Mouse (Mus musculus) retina, adult 2 months (tissue): Measurements from ENCODE around the gene Ube2g1.
"Not testable (repeated sequence)": the region's sequence is repeated elsewhere in the genome, so short reads cannot be mapped to it uniquely, and the experiment has no call there.

Experiments used
- DNase-seq: peaks from one replicate; pipeline ENCODE4 v3.0.0-alpha.2; 2012; ENCODE audit warnings: low read depth, low spot score

Ube2g1 gene

DNA sequence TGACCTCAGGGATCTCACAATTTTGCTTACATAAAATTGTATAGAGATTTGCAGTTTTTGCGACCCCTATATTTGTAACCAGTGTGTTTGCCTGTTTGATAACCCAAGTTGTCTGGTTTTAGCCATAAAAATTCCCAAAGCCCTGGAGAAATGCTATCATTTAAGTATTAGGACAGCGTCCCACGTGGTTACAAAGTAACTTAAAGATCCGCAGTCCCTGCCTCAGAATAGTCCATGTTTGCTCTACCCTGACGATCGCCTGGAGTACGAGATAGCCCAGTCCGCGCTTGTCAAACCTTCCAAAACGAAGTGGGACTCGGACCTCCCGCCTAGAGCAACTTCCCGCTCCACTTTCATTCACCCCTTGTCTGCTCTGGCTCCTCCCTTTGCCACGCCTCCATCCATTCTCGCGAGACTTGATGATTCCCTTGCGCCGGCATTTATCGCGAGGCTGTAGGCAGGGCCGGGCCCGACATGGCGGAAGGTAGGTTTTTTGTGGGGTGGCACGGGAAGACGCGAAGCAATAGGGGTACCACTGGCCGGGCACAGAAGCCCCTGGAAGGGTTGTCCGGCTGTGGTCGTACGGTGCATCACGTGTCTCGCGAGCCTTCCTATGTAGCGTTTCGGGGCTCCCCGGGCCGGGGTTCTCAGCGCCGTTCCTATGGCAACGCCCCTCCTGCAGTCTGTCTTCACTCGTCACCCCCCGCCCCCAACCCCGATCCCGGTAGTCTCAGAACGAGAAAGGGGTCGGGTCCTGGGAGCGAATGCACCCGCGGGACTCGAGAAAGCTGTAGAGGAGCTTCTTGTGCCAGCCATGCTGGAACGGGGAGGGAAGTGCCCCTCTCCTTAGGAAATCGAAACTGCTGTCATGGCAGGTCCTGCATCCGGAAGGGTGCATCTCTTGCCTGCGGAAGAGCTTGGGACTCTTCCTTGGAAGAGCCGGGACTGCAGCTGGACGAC, 82.7 kb downstream of the Ube2g1 start, which contains the start of gene Ankfy1:
TSS of gene Ankfy1 (plus strand) at position 456 of the 960 bp plus-strand sequence.
- peak; percentile 89 for DNase-seq

DNA sequence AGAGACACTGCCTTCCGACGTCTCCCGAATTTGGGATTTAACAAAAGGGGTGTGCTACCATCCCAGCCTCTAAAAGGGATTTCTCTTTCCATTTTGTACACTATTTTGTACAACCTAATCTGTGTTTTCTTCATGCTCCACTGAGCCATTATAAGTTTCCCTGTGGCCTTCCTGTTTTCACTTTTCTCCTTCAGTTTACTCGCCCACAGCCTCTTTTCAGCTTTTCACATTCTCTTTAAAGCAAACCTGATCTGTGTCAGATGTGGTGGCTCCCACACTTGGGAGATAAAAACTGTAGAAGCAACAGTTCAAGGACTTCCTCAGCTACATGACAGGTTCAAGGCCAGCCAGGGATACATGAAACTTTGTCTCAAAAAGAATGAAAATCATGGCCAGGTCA, 85.3 kb downstream of the Ube2g1 start:
- no peak for DNase-seq

DNA sequence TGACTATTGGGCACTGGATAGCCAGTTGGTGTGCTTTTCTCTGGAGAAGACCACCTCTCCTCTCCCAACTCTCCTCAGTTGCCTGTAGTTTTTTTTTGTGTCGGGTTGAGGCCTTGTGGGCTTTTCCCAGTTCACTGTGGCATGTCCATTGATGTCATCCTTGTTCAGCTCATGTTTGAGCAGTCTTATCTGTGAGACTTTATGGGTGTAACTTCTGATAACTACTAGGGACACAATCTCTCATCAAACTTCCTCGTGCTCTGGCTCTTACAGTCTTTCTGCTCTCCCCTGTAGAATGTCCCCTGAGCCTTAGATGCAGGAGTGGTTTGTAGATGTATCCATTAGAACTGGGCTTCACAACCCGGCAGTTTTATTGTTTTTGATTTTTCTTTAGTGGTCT, 87.9 kb downstream of the Ube2g1 start:
- no peak for DNase-seq

DNA sequence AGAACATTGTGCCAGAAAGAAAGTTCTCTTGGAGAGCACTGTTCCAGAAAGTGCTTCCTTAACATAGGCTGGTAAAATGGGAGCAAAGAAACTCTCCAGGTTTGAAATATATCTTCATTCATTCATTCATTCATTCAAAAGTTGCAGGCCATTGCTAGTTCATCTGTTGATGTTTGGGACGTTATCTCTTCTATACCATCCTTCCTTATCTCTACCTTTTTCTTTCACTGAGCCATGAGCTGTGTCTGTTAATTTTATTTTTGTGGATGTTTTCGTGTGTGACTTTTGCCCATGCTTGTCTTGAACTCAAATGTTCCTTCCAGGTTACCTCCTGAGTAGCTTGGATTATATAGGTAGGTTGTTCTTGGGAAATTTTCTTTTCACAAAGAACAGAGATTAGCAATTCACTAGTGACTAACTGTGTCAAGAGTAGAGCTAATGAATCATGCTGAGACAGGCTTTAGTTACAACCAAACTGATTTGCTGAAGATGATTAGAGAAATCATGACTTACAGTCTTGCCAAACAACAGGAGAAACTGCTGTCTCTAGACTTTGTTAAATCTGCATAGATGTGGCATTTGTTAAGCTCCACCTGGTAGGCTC, 89.4 kb downstream of the Ube2g1 start:
- no peak for DNase-seq

DNA sequence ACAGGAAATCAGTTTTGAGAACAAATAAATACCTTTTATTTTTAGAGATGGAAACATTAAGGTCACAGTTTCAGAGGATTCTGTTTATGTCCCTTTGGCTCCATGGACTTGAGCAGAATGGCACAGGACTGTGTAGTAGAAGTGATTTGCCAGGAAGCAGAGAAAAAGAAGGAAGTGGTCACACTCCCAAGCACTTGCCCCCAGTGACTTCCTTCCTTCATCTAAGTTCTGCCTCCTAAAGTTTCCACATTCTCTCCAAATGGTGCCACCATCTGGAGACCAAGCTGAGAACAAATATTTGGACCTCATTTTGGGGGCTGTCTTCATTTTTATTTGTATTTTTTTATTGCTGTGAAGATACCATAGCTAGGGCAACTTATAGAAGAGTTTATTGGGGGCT, 90.2 kb downstream of the Ube2g1 start:
- DNase-seq = no peak

DNA sequence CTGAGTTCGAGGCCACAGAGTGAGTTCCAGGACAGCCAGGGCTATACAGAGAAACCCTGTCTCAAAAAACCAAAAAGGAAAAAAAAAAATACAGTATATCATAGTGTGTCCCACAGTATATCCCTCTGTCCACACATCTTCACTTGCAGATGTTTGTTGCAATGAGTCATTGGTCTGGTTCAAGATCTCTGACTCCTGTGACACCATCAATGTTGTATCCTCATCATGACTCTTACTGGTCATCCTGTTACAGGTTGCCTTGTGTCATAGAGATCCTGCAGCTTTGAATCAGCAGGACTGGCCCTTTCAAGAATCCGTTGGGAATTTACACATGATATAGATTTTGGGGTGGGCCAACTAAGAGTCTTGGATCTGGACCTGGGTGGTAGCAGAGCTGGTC, 98.0 kb downstream of the Ube2g1 start:
- not testable (repeated sequence) for DNase-seq

DNA sequence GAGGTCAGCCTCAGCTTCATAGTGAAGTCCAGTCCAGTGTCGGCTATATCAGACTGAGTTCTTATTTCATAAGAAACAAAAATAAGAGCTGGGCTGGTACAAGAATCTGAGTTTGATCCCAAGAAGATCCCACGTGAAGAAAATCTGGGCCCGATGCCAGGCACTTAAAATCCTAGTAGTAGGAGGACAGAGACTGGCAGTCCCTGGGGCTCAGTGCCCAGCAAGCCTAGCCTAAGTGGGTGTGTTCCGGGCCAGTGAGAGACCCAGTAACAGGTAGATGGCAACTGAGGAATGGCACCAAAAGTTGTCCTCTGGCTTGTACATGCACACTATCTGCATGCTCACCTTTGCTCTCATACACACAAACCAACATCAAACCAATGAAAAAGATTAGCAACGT, 105.6 kb downstream of the Ube2g1 start:
- DNase-seq = no peak

DNA sequence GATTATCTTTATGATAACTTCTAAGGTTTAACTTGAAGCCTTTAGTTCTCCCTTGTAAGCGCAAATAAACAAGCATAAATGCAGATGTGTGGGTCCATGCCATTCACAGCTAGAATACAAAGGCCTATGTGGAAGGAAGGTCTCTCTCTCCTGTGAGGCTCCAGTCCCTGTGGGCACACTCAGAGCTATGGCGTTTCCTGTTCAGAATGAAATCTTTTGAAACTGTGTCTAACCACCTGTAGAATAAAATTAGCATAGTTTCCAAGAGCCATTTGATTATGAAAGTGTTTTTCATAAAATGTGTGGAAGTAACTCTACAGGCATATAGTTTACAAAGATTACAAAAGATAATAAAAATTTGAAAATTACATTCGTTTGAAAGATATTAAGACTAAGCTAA, 111.1 kb downstream of the Ube2g1 start:
- no peak for DNase-seq

DNA sequence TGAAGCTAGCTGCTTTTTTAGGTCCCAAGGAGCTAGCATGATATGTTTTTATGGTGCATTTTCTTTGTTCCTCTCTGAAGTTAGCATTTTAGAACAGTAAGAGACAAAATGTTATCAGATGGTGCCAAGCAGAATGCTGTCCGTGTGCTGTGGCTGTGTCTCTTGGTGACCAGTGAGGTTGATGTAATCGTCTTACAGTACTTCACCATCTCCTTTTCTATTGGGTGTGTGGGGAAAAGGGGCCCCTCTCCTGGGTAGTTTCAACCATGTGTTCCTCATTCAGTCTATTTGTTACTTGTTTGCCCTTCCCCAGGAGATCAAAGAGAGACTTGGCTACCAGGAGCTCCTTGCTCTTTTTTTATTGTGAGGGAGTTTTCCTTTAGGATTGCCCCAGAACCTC, 116.1 kb downstream of the Ube2g1 start:
- DNase-seq = no peak

DNA sequence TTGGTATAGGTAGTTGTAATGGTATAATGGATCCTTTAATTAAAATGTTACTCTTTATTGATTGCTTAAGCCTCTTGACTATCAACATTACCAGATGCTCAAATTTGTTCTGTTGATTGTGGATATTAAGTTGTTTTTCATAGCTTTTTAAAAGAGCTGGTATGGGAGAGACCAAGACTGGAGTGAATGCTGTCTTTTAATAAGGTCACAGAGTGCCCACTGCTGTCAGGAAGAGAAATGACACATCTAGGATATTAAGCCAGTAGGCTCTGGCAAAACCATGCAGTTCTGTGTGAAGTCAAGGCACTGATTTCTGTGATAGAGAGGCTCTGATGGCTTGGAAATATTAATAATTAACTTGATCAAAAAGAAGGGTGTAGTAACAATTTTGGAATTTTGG, 116.8 kb downstream of the Ube2g1 start:
- DNase-seq = peak; percentile 8

DNA sequence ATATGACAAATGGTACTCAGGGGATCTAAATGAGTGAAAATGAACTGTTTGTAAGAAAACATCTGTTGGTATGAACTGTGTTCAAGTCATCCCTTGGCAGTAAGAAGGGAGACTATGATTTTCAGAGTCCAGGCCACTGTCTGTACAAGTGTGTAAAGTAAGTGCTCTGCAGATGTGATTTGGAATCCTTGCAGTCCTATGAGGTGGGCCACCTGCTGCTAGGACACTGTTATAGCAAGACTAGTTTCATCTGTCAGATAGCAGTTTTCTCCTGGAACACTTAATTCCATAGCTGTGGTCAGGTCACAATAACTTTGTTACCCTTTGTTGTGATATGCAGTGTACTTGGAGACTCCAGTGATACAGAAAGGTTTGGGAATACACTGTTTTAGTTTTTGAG, 118.9 kb downstream of the Ube2g1 start:
- no peak for DNase-seq

DNA sequence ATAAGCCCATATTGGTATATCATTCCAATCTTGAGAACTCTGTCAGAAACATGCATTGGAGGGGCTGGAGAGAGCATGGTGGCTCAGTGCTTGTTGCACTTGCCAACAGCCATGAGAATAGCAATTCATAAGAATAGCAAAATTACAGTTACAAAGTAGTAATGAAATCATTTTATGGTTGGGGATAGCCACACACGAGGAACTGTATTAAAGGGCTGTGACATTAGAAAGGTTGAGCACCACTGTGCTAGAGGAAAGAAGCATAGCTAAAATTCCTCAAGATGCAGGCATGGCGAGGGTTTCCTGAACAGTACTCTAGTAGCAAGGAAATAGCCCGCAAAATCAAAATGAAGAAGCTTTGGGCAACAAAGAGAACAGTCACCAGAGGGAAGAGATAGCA, 126.7 kb downstream of the Ube2g1 start:
- no peak for DNase-seq

DNA sequence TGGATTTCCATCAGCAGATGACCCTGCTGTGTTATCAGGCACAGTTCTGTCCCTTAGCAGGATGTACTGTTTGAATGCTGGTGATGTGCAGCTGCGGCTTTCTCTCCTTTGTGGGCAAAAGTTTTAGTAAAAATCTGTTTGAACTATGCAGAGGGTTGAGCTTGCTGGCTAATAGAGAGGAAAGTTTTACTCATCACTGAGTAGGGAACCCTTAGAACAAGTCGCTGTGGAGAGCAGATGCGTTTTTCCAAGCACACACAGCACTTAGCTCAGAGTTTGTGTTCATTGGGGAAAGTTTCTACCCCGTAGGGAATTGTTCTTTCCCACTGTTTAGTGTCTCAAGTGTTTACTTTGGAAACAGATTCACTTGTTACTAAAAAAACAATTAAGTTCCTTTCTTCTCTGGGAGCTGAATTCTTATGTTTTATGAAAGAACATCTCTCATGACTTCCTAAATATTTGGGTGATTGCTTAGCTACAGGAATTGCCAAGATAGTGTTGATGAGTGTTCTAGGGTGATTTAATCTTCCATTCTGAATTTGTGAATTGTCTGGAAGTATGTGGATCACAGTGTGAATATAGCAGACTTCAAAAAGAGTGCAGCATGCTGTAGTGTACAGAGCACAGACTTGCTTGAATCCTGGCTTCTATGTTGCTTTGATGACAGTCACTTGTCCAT, 127.9 kb downstream of the Ube2g1 start:
- no peak for DNase-seq

DNA sequence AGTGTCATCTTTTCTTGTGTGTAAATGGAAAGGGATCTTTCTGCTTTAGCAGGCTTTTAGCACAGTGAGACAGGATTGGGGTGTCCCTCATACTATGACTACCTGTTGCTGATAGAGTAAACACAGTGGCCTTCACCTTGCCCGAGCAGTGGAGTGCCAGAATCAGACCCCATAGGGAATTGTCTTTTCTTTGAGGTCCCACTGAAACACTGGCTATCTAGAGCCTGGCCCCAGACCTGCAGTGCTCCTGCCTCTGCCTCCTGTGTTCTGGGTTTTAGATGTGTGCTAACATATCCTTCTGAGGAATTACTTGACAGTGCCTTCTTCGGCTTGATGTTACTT, 128.4 kb downstream of the Ube2g1 start:
- no peak for DNase-seq
